Mouse (Mus musculus): Measurements from ENCODE around the gene Klc4.

Klc4 gene

GRCm38 (mm10) chr17:46645561-46646321 is at the start of gene Klc4, which contains the start of gene Mrpl2:
Gene Klc4 (minus strand): TSS chr17:46646022.
Gene Mrpl2 (plus strand): TSS chr17:46646229.
- DNase-seq (ENCODE audit: low spot score in 2 of 2), result peak; percentile 97 to 99

GRCm38 (mm10) chr17:46694517-46695063 is 48.8 kb upstream of the Klc4 start:
- no peak for DNase-seq (ENCODE audit: low spot score in 2 of 2)

- no peak for DNase-seq (ENCODE audit: low spot score in 2 of 2)
Observed at GRCm38 (mm10) chr17:46691390-46691789, 45.6 kb upstream of the Klc4 start.

GRCm38 (mm10) chr17:46690665-46691064 is 44.8 kb upstream of the Klc4 start:
- no peak for DNase-seq (ENCODE audit: low spot score in 2 of 2)

GRCm38 (mm10) chr17:46685913-46686312 is 40.1 kb upstream of the Klc4 start:
- DNase-seq (ENCODE audit: low spot score in 2 of 2), result no peak

- DNase-seq (ENCODE audit: low spot score in 2 of 2), result no peak
Observed at GRCm38 (mm10) chr17:46682654-46683389, 37.0 kb upstream of the Klc4 start.

GRCm38 (mm10) chr17:46681466-46682118 is 35.8 kb upstream of the Klc4 start:
- no peak for DNase-seq (ENCODE audit: low spot score in 2 of 2)

GRCm38 (mm10) chr17:46680760-46681373 is 35.0 kb upstream of the Klc4 start, which contains the start of gene Klhdc3:
Gene Klhdc3 (minus strand): TSS chr17:46680914.
- DNase-seq (ENCODE audit: low spot score in 2 of 2), result peak; percentile 98

GRCm38 (mm10) chr17:46679843-46680759 is 34.3 kb upstream of the Klc4 start:
- DNase-seq (ENCODE audit: low spot score in 2 of 2), result peak in 1 of 2 experiments; percentile 34

GRCm38 (mm10) chr17:46678911-46679310 is 33.1 kb upstream of the Klc4 start:
- no peak for DNase-seq (ENCODE audit: low spot score in 2 of 2)

- no peak for DNase-seq (ENCODE audit: low spot score in 2 of 2)
Observed at GRCm38 (mm10) chr17:46678416-46678815, 32.6 kb upstream of the Klc4 start, which contains the start of gene Mea1. Gene Mea1 (plus strand): TSS chr17:46678793.

GRCm38 (mm10) chr17:46674530-46675283 is 28.9 kb upstream of the Klc4 start:
- no peak for DNase-seq (ENCODE audit: low spot score in 2 of 2)

GRCm38 (mm10) chr17:46673850-46674529 is 28.2 kb upstream of the Klc4 start, which contains the start of gene Rrp36:
Gene Rrp36 (minus strand): TSS chr17:46674352.
- DNase-seq (ENCODE audit: low spot score in 2 of 2), result peak; percentile 86 to 92

GRCm38 (mm10) chr17:46669911-46670310 is 24.1 kb upstream of the Klc4 start:
- DNase-seq (ENCODE audit: low spot score in 2 of 2), result no peak

- DNase-seq (ENCODE audit: low spot score in 2 of 2), result no peak
Observed at GRCm38 (mm10) chr17:46667712-46668111, 21.9 kb upstream of the Klc4 start.

GRCm38 (mm10) chr17:46662730-46663129 is 16.9 kb upstream of the Klc4 start:
- no peak for DNase-seq (ENCODE audit: low spot score in 2 of 2)

- DNase-seq (ENCODE audit: low spot score in 2 of 2), result no peak
Observed at GRCm38 (mm10) chr17:46661981-46662380, 16.2 kb upstream of the Klc4 start.

GRCm38 (mm10) chr17:46661351-46661750 is 15.5 kb upstream of the Klc4 start:
- no peak for DNase-seq (ENCODE audit: low spot score in 2 of 2)

- DNase-seq (ENCODE audit: low spot score in 2 of 2), result no peak
Observed at GRCm38 (mm10) chr17:46656054-46656453, 10.2 kb upstream of the Klc4 start.
